Mouse (Mus musculus): ENCODE data around the gene Abca12.

Abca12 gene

DNA sequence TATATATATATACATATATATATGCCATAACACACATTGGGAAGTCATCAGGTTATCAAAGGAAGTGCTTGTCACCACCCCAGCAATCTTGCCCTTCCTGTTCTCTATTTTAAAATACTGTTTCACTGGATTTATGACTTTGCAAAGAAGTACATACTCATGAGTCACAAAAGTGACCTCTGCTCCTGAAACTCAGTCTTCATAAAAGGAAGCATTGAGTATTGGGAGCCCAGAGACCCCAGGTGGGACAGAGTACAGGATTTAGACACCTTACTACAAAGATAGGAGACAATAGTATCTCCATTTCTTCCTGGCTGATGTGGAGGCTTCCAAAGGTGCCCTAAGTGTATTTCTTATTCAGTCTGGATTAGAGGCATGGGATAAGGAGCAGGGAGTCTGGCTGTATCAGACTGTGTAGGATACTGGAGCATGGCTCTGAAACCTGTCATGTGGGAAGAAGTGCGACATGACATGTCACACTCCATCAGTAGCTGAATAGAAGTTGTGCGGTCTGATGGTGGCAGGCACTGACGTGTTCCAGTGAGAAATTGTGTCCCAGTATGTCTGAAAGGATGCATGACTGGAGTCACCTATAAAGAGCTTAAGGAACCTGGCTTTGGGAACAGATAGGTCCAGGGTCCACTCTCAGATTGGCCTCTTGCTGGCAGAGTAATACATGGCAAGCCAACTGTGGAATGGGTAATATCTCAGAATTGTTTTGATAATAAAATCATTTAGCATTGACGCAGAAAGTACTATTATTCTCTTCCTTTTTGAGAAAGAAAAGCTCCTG is 76.0 kb downstream of the Abca12 start:
- no peak for DNase-seq (ENCODE audit: low spot score)

DNA sequence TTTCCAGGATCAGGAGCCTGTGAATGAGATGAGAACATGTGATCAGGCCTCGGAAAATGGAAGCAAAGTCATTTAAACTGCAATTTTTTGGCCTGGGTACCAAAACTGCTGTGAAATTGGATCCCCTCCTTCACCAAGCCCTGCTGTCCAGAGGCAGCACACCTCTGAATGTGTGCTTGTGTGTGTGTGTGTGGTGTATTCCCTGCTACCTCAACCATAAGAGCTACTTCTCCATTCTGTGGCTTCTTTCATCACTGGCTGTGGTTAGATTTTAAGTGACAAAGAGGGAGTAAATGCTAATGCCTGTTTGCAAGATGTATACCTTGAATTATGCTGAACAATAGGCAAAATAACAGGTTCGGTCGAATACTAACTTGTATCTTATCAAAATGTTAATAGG is 84.4 kb downstream of the Abca12 start:
- DNase-seq (ENCODE audit: low spot score), result no peak

DNA sequence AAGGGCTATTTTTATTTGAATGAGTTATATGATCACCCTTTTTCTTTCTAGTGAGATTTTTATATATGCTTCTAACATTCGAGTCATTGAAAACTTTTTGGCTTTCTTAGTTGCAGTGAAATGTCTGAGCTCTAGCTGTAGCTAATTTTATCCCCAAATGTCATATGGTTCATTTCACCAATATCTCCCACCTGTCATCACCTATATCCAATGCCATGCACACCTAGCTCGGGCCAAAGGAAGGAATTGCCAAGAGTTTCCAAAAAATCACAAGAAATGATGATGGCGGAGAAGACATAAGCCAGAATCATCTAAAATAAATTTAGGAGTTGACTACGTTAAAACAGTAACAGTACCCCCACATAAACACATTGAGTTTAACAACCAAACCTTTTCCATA is 102.5 kb downstream of the Abca12 start:
- no peak for DNase-seq (ENCODE audit: low spot score)

DNA sequence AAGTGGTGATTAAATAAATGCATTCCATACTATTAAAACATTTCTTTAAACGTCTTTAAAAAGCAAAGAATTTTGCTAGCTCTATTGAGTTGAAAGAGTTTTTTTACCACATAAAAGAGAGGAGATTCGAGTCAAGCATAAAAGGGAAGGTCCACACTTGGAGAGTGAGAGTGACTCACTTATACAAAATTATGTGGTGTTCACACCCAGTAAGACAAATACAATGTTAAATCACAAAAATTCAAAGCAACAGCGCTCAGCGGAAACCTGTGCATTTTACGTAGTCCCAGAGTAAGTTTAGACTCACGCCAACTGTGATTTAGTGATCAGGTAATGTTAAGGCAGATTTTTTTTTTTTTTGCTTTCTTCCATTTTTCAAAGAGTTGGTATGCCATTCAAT is 104.1 kb downstream of the Abca12 start:
- no peak for DNase-seq (ENCODE audit: low spot score)

DNA sequence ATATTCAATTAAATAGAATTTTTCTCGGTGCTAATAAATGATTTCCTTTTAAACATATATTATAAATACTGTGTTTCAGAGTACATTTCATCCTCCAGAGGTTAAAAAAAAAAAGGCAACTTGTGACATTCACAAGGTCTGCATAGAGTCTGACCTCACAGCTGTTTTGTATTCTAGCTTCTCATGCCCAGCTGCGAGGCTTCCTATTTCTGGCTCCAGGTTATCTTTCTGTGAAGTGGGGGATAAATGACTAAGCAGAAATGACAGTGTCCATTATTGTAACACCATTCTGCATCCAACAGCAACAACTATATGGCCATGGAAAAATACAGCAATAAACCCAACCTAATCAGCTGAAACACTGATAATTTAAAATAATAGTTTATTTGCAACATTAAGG is 107.3 kb downstream of the Abca12 start:
- DNase-seq (ENCODE audit: low spot score), result no peak

DNA sequence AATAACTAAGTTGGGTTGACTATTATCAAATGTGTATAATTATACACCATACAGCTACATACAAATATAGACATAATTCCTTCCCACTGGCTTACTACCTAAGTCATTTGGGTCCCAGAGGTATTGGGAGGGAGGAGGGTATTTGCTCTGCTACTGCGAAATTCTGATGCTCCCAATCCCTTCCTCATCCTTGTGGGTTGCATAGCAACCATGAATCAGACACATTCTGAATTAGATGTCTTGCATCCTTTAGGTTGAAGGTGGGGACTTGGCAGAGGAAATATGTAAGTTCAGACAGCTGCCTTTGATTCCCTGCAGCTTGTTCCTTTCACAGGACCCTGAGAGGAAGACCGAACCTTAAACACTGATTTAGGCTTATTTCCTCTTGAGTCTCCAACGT is 108.5 kb downstream of the Abca12 start:
- DNase-seq (ENCODE audit: low spot score), result no peak

DNA sequence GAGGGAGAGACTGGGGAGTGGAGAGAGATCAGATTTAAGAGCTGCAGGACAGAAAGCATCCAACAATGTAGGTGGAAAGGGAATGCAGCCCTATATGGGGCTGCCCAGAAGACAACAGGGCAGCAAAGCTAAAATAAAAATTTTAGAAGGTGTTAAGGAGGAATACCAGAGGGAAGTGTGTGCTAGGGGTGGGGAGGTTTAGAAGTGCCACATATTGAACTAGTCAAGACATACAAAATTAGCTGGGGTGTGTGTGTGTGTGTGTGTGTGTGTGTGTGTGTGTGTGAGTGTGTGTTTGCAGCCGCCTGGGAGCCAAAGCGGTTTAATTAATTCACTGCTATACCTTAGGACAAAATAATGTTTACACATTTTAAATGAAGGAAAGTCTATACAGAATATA is 110.1 kb downstream of the Abca12 start:
- DNase-seq (ENCODE audit: low spot score), result no peak

DNA sequence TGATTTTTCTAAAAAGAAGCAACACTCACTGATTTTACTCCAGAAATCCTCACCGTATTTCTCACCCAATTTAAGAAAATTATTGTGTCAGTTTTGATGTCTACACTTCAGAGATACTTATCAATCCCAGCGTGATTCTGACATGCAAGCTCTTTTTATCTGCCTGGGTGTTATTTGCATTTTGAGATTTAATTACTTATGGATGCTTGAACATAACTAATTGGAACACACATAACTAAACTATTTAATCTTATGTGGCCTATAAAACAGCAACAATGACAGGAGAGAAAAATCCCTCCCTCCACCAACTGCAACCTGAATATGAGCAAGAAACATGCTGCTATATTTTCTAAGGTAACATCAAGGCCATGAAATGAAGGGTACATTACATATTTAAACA is 117.7 kb downstream of the Abca12 start:
- DNase-seq (ENCODE audit: low spot score), result no peak

DNA sequence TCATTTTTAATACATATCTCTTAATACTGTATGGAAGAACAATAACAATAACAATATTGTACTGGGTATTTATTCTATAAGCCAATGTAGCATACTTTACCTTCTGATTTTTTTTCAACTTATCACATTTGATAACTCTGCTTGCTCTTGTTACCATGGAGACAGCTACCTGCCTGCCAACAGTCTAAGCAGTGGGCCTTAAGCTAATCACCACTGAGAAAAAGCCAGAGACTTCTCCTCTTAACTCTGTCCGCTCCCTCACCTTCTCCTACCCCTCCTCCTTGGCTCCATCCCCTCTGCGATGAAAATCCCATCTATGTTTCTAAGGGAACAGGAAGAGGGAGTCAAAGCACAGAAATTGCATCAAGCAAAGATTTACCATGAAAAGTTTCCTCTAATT is 118.1 kb downstream of the Abca12 start:
- no peak for DNase-seq (ENCODE audit: low spot score)

DNA sequence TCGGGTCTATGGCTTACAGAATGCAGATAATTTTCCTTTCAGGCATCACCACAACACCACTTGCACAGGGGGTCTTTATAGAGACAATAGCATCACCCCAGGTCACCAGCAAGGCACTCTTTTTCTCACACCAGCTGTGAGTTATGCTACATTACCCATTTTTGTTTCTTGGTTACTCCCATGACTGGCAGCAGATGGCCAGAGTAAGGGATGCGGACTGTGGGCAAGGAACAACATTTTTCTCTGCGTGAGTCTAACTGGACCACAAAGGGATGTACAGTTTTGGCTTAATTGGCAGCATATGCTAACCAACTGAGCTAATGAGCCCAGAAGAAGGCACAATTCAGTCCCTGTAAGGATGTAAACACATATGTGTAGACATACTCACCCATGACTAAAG is 122.8 kb downstream of the Abca12 start:
- DNase-seq (ENCODE audit: low spot score), result no peak

DNA sequence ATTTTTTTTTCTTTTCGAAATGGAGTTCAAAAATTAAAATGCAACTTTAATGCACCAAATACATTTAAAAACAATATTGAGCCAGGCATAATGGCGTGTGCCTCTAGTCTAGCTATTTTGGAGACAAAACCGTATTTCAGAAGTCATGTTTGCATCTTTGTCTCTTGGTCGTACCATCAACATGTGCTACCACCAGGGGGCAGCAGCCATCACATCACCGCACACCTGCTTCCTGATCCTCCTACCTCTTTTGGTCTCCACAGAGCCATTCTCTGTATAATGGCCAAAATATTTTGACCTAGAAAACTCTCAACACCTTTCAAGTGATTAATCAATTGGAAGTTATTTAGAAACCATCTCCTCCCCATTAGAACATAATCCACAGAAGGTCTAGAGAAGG is 125.2 kb downstream of the Abca12 start:
- DNase-seq (ENCODE audit: low spot score), result peak; percentile 52

DNA sequence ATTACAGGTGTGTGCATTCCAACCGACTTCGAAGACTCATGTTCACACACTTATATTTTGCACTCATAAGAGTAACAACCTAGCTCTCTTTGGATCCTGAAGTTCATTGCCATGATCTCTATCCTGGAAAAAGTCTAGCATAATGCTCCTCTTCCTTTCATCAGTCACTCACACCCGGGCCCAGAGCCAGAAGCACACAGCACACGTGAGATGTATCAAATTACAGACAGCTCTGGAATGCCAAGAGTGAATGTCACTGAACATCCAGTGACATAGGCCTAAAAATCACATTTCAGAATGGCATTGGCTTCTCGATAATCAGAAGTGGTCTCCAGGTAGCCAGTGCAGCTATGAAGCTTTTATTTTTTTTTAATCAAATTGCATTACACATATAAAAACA is 137.8 kb downstream of the Abca12 start:
- no peak for DNase-seq (ENCODE audit: low spot score)

DNA sequence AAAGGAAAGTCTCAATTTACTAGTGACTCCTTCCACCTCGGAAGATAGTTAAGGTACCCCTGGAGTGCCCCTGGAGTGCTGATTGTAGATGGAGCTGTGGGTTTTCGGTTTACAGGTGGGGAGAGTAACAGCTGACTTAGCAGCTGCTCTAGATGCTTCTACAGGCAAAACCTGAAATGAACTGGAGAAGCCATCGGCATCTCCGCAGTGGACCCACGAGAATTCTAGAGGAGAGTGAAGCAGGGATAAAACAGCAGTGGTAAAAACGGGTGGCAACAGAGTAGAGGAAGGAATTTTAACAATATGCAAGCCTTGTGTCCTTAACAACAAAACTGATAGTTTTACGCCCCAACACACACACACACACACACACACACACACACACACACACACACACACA is 142.2 kb downstream of the Abca12 start:
- DNase-seq (ENCODE audit: low spot score), result no peak

DNA sequence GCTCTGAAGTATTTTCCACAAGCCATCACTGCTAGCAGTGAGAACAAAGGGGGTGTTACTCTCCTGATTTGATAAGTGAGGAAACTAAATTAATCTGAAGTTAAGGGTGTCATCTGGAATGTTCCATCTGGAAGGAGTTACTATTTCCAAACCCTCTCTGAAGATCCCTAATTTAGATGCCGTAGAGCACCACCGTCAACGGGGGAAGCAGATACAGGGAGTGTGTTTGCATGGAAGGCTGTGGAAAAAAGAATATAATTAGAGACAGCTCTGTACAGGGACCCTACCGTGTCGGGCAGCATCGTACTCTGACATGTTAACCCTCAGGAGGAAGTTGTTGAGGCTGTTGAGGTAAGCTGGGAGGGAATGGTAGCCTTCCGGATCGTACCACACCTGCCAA is 142.6 kb downstream of the Abca12 start:
- DNase-seq (ENCODE audit: low spot score), result no peak

DNA sequence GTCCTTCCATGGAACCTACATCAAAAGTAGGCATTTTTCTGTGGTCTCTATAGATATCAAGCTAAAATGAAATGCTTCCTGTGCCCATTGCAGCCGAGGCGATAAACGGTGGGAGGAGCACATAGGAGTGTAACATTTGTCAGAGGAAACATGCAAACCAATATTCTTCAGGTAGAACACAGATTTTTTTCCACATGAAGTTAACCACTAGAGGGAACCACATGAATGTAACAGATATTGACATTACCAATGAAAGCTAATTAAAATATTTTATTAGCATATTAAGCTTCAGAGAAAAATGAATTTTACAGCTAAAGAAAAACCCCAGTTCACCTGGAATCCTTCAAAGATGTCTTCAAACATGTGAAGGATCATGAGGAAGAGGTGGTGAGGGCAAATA is 144.6 kb downstream of the Abca12 start:
- DNase-seq (ENCODE audit: low spot score), result no peak

DNA sequence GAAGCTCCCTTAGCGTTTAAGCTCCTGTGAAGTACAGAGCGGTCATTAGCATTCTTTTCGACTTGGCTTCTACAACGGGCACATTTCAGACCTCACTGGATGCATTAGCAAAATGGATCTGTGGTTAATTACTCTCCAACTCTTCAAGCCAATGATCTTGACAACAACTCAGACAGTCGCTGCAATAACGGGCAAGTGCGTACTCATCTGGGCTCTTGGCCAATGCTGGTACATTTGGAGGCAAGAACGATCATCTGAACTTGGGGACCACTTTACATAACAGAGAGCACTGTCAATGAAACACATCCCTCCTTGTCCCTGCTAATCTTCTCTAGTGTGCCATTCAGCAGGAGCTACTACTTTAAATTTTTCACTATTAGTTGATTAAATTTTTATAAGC is 148.1 kb downstream of the Abca12 start:
- no peak for DNase-seq (ENCODE audit: low spot score)

DNA sequence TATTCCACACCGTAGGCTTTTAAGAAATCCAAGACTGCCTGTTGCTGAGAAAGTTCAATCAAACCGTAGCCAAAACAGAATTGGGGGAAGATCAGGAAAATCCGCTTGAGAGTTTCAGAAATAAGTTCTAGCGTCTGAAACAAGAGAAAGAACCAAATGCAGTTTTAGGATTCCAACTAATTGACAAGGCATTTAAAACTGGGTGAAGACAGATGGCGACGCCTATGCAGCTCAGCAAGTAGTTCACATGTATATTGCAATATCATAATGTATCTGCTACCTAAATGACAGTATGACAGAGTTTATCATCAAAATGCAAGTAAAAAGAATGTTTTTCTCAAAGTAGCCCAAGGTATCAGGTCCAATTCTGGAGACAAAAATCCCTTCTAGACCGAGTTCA is 151.2 kb downstream of the Abca12 start:
- no peak for DNase-seq (ENCODE audit: low spot score)

DNA sequence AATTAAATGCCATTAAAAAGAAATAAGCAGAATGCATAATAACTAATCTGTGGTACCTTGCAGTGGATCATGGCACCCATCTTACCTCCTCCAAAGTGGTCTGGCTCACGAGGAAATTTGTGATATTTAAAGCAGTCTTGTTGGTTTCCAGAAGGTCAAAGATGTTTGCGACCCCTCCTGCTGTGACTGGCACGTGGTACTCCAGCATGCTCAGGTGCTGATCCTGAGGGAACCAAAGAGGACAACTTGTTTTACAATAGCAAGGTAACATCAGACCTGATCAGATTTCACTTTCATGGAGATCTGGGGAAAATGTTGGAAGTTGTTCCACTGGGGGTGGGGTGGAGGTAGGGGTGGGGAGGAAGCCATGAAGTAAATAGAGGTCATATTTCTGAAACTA is 170.1 kb downstream of the Abca12 start:
- no peak for DNase-seq (ENCODE audit: low spot score)

DNA sequence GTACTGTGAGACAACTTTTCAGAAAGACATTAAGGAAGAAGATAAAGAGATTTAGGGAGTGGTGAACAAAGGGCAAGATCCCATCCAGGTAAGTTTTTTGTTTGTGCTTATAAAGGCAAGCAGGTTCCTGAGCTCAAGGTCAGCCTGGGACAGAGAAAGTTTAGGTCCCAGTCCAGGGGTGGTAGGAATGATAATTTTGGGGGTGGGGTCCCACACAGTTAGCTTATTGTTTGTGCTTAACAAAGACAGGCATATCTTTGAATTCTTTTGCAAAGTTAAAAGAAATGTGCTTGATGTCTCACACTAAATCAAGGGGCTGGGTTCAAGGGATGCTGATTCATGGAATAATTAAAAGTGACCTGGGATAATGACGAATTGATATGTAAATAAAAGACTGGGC is 173.3 kb downstream of the Abca12 start:
- DNase-seq (ENCODE audit: low spot score), result no peak

DNA sequence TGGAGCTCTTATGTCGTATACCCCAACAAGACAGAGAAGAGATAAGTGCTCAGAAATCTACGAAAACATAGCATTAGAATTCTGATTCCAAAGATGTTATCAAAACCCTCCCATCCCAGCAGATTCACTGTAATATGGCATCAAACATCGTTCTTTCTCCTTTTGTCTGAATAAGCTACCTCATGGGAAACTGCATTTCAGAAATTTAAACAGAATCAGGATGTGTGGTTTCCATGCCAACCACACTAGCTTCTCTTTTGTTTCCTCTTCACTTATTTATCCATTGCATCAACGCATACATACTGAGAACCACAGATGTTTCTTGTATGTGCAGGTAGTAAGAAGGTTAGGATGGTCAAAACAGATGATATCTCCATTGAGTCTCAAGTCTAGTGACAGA is 175.1 kb downstream of the Abca12 start:
- DNase-seq (ENCODE audit: low spot score), result no peak

DNA sequence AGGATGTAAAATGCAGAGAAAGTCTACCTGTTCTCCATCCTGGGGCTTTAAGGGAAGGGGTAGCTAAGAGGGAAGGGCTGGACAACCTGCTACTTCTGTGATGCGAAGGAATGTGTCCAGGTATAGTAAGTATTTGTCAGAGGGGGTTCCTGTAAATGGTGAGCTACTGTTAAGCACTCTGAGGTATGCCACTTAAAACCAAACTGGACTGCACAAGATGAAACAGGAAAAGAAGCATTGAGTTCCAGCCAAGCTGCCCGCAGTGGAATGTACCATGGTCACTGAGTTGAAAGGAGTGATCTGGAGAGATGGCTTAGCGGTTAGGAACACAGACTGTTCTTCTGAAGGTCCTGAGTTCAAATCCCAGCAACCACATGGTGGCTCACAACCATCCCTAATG is 179.4 kb downstream of the Abca12 start:
- DNase-seq (ENCODE audit: low spot score), result peak; percentile 52

DNA sequence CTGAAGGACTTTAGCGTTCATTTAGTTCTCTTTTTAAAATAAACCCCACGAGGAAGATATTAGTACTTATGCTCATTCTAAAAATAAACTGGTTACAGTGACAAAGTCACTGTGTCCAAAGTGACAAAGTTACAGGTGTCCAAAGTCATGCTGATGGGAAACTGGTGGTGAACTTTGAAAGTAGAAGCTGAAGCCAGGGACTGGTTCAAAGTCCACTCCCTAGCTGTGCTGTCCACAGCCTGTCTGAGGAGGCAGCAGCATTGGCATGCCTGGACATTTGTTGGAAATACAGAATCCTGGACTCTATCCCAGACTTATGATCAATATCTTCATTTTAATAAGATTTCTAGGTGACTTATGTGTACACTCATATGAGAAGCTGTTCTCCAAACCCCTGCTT is 183.5 kb downstream of the Abca12 start:
- no peak for DNase-seq (ENCODE audit: low spot score)

DNA sequence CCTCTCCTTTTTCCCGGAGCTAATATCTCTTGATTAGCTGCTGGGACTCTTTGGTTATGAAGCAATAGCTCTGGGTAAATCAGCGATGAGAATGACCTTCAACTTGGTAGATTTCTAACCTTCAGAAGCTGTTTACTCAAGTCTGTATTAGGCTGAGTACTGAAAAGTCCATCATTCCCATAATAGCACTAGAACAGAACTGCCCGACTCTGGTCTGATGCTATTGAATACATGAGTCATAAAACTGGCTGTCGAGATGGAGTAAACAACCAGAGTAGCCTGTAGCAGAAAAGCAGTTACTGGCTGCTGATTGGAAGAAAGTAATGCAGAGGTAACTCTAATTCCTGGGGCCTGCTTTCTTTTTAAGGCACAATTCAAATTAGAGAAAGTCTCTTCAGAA is 211.1 kb downstream of the Abca12 start:
- DNase-seq (ENCODE audit: low spot score), result no peak

DNA sequence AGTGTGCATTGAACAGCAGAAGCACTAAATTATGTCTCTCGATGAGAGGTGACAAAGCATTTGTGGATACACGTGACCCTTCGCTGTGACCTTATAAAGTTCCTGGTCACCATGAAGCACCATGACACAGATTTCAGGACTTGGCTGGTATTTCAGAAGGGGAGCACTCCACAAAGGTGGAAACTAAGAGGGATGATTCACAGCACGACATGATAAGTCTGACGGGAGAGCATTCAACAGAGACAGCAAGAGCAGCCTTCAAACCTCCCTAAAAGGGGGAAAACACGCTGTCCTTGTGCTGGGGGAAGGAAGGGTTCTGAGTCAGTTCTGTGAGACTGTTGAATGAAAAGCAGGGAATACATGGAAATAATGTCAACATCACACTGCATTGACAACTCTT is 218.5 kb downstream of the Abca12 start:
- no peak for DNase-seq (ENCODE audit: low spot score)

DNA sequence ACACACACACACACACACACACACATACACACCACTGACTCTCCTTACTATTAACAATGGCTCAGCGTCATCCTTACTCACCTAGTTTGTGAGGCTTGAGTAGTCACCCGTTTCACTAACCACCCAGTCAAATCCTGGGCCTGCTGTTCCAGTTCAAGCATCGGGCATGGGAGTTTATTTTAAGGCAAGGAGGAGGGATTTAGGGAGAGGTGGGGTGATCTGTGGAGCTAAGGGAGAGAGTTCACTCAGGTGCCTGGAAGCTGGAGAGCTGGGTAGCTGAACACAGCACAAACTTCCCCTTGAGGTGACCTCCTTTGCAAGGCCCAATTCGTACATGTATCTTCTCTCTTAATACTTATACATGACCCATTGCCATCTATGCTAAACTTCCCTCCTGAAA is 219.4 kb downstream of the Abca12 start:
- no peak for DNase-seq (ENCODE audit: low spot score)
